Mouse (Mus musculus) limb, embryonic 14.5 days (tissue): ENCODE data around the gene Ier2. TPM values are rescaled to one million over a fixed set of nuclear protein-coding genes. Genes with fewer than 3 reads are reported as not detected.
A peak's percentile ranks its signal among the peaks of the same experiment; 100 is the strongest.

Experiments used
- ATAC-seq: fragments of 200-750 bp; cut with Nextera tagmentation; 2 replicates; pipeline ENCODE4 v1.8.0; 2017; ENCODE audit warnings: low read depth, moderate number of reproducible peaks, moderate TSS enrichment; ENCODE audit not compliant: low FRiP score
- DNase-seq: peaks from one replicate; pipeline ENCODE4 v3.0.0-alpha.2; 2015; ENCODE audit warnings: low spot score
- H3K27ac ChIP-seq: fragments of 300-500 bp; sonication (generic); replicated peaks from 2 replicates; pipeline ENCODE4 v1.5.1; 2014; ENCODE audit warnings: low read depth, mild to moderate bottlenecking, low read length, moderate library complexity, mixed read lengths
- H3K27me3 ChIP-seq: fragments of 300-500 bp; sonication (generic); 2 replicates; pipeline ENCODE4 v1.6.1; 2014; ENCODE audit warnings: low read length, mixed read lengths; ENCODE audit not compliant: control insufficient read depth, insufficient read depth
- H3K36me3 ChIP-seq: fragments of 300-500 bp; sonication (generic); 2 replicates; pipeline ENCODE4 v1.6.1; 2014; ENCODE audit warnings: mild to moderate bottlenecking, low read length, moderate library complexity, mixed read lengths; ENCODE audit not compliant: control insufficient read depth, insufficient read depth
- H3K4me1 ChIP-seq: fragments of 300-500 bp; sonication (generic); 2 replicates; pipeline ENCODE4 v1.6.1; 2014; ENCODE audit warnings: antibody characterized with exemption, low read length, mixed read lengths; ENCODE audit not compliant: control insufficient read depth, insufficient read depth
- H3K4me2 ChIP-seq: fragments of 300-500 bp; sonication (generic); replicated peaks from 2 replicates; pipeline ENCODE4 v1.6.1; 2014; ENCODE audit warnings: low read depth, mild to moderate bottlenecking, low read length, moderate library complexity; ENCODE audit not compliant: severe bottlenecking
- H3K4me3 ChIP-seq: fragments of 300-500 bp; sonication (generic); replicated peaks from 2 replicates; pipeline ENCODE4 v1.5.1; 2014; ENCODE audit warnings: low read length
- H3K9ac ChIP-seq: fragments of 300-500 bp; sonication (generic); 2 replicates; pipeline ENCODE4 v1.6.1; 2014; ENCODE audit warnings: mild to moderate bottlenecking, low read depth, low read length, moderate library complexity; ENCODE audit not compliant: severe bottlenecking
- H3K9me3 ChIP-seq: fragments of 300-500 bp; sonication (generic); 2 replicates; pipeline ENCODE4 v1.6.1; 2016; ENCODE audit warnings: low read length; ENCODE audit not compliant: control insufficient read depth
- POLR2A ChIP-seq: fragments of 200-500 bp; IDR thresholded peaks from 2 replicates; pipeline ENCODE4 v1.8.0; 2012; ENCODE audit warnings: inconsistent platforms, mild to moderate bottlenecking, moderate library complexity, borderline replicate concordance; ENCODE audit not compliant: insufficient read depth, insufficient read length; ENCODE audit errors: extremely low read depth
- WGBS: fragments of 180-500 bp; shearing (Covaris S2); extraction: QIAGEN DNeasy Blood & Tissue Kit; methylation state at CpG from one replicate; pipeline ENCODE4 v1.1.7; 2014; 5-methylcytosine and 5-hydroxymethylcytosine counted together
- polyA plus RNA-seq, 2 experiments: library from polyadenylated mRNA; depleted of rRNA in 1 of 2; stranded (reverse) in 1 of 2; unstranded in 1 of 2; fragments of >200 nt; fragmentation: Nextera tagmentation in 1 of 2; extraction: Ambion mirVana in 1 of 2; gene quantifications; 2 replicates each; pipeline versions ENCODE4 v1.2.1 to v1.2.3; 2012 to 2014

Ier2 gene
- polyA plus RNA-seq, 2 experiments = 33.3 to 66.0 TPM

DNA sequence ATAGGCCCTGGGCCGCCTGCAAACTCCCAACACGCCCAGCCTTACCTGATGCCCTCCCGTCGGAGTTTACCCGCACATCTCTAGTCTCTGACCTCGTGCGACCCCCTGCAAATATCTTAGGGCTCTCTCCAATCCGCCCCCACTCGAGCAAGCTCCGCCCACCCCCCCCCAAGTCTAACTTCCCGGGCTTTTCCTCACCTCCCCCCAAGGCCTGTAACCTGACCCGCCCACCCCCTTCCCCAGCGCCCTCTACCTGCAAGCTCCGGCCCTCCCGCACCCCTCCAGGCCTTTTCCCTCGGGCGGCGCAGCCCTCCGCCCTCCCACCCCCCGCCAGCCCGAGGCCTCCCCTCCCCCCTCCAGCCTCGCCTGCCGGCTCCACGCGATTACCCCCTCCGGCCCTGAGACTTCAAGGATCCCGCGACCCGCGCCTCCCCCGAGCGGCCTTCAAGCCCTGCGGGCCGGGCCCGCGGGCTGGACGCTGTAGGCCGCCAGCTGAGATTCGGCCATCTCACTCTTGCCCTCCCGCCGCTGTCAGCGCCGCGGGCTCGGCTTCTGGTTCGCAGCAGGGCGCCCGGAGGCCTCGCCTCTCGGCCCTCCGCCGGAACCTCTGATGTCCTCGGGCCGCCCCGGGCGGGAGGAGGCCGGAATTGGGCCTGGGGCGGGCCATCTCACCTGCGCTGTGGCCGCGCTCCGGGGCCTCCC is 24.5 kb upstream of the Ier2 start:
- H3K36me3 ChIP-seq = peaks cover 23% of the 10 kb centered on the region
- DNase-seq (peak; percentile 50), ATAC-seq (peak; percentile 17; the same call in 1 of the 2 replicates)

GRCm38 (mm10) chr8:84686191-84687002 is 23.7 kb upstream of the Ier2 start, which contains the start of gene Trmt1:
Gene Trmt1 (plus strand): TSS chr8:84686307.
- WGBS = 12% methylated on average over 18 of the region's 20 CpGs
- peak within 1 kb of the TSS; percentile 91 for H3K27ac ChIP-seq
- no peaks in the 10 kb centered on the region for H3K27me3 ChIP-seq
- no peaks in the 10 kb centered on the region for H3K9me3 ChIP-seq
- H3K4me1 ChIP-seq = peaks cover 34% of the 10 kb centered on the region
- ATAC-seq (no peak), DNase-seq (no peak)
- peak within 1 kb of the TSS; percentile 97 for H3K4me3 ChIP-seq
- TF ChIP-seq POLR2A = no peak
- peak within 1 kb of the TSS; percentile 97 for H3K9ac ChIP-seq
- H3K4me2 ChIP-seq = peak within 1 kb of the TSS; percentile 88
- peaks cover 16% of the 10 kb centered on the region for H3K36me3 ChIP-seq

More for the DNA sequence above, 24.5 kb upstream of the Ier2 start:
- Histone ChIP-seq H3K27ac (peak overlapping the region; percentile 91), H3K4me1 (peaks cover 34% of the 10 kb centered on the region), H3K4me3 (peak overlapping the region; percentile 97), H3K27me3 (no peaks in the 10 kb centered on the region), H3K9ac (peak overlapping the region; percentile 97), H3K9me3 (no peaks in the 10 kb centered on the region), H3K4me2 (peak overlapping the region; percentile 88)
- no peak for TF ChIP-seq POLR2A
- WGBS = under 1% methylated on average over 54 of the region's 62 CpGs

DNA sequence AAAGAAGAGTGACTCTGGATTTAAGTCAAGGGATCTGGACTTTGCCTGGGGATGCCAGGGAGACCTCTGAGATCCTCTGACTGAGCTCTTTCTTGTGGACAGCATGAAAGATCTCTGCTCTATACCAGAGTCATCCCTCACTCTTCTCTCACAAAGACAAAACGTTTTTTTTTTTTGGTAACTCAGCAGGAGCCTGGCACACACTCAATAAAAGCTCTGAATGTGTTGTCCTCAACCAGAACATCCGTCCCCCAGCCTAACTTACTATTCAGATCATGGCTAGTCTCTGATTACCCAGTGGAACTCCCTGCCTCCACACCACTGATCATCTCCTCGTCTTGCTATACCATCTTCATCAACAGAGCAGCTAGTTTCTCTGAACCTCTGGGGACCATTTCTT is 21.9 kb upstream of the Ier2 start:
- ATAC-seq = no peak
- H3K9me3 ChIP-seq = no peaks in the 10 kb centered on the region
- no peak overlapping the region for H3K9ac ChIP-seq
- DNase-seq = no peak
- H3K27me3 ChIP-seq = no peaks in the 10 kb centered on the region
- H3K36me3 ChIP-seq = peaks cover 10% of the 10 kb centered on the region
- TF ChIP-seq POLR2A = no peak
- H3K4me1 ChIP-seq = peaks cover 26% of the 10 kb centered on the region
- no peak overlapping the region for H3K27ac ChIP-seq
- WGBS = 62% methylated on average over 3 of the region's 3 CpGs
- H3K4me3 ChIP-seq = no peak overlapping the region
- H3K4me2 ChIP-seq = no peak overlapping the region

DNA sequence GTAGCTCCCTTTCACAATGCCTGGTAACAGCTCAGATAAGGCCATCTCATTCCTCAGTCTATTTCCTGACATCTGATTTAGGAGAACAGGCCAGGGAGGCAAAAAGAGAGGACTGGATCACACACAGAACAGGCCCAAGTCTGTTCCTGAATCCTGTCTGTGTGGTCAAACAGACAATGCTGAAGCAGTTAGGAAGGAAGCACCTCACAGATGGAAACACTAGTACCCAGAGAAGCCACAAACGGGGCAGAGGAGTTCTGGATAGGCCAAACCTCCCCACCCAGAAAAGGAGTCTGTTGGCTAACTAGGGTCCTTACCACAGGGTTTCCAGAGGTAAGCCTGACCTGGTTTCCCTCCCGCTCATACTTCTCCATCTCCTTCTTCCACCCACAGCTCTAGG is 19.6 kb upstream of the Ier2 start:
- Histone ChIP-seq H3K27me3 (no peaks in the 10 kb centered on the region), H3K36me3 (peaks cover 13% of the 10 kb centered on the region), H3K4me1 (peaks cover 19% of the 10 kb centered on the region), H3K4me2 (no peak overlapping the region), H3K9ac (no peak overlapping the region), H3K27ac (no peak overlapping the region), H3K4me3 (no peak overlapping the region), H3K9me3 (no peaks in the 10 kb centered on the region)
- TF ChIP-seq POLR2A = no peak
- ATAC-seq (no peak), DNase-seq (no peak)
- WGBS = 85% methylated on average over 2 of the region's 2 CpGs

GRCm38 (mm10) chr8:84681476-84681875 is 18.8 kb upstream of the Ier2 start:
- Histone ChIP-seq H3K27me3 (no peaks in the 10 kb centered on the region), H3K36me3 (peaks cover 20% of the 10 kb centered on the region), H3K4me1 (peaks cover 16% of the 10 kb centered on the region), H3K27ac (no peak overlapping the region), H3K9ac (no peak overlapping the region), H3K4me2 (no peak overlapping the region), H3K9me3 (no peaks in the 10 kb centered on the region), H3K4me3 (no peak overlapping the region)
- ATAC-seq (no peak), DNase-seq (no peak)
- WGBS = 95% methylated on average over 2 of the region's 2 CpGs
- TF ChIP-seq POLR2A = no peak
